Mouse (Mus musculus): ENCODE measurements around the gene Gatad2a.

The Gatad2a gene

GRCm38 (mm10) chr8:69936050-69936794 is 60.0 kb downstream of the Gatad2a start:
- DNase-seq, result peak; percentile 61 to 72

- no peak for DNase-seq
Measured at GRCm38 (mm10) chr8:69935431-69935830, 60.8 kb downstream of the Gatad2a start.

GRCm38 (mm10) chr8:69934582-69934981 is 61.6 kb downstream of the Gatad2a start:
- no peak for DNase-seq

- no peak for DNase-seq
Measured at GRCm38 (mm10) chr8:69933811-69934210, 62.4 kb downstream of the Gatad2a start.

- DNase-seq, result peak in 1 of 2 experiments; percentile 39
Measured at GRCm38 (mm10) chr8:69926901-69927300, 69.3 kb downstream of the Gatad2a start.

GRCm38 (mm10) chr8:69923986-69924385 is 72.2 kb downstream of the Gatad2a start:
- no peak for DNase-seq

GRCm38 (mm10) chr8:69921141-69921540 is 75.0 kb downstream of the Gatad2a start:
- peak; percentile 59 to 67 for DNase-seq

- peak; percentile 84 to 87 for DNase-seq
Measured at GRCm38 (mm10) chr8:69919876-69920662, 76.1 kb downstream of the Gatad2a start.

GRCm38 (mm10) chr8:69919010-69919409 is 77.2 kb downstream of the Gatad2a start:
- peak; percentile 80 to 82 for DNase-seq

GRCm38 (mm10) chr8:69918506-69918905 is 77.7 kb downstream of the Gatad2a start:
- DNase-seq, result no peak

GRCm38 (mm10) chr8:69915748-69916147 is 80.4 kb downstream of the Gatad2a start:
- no peak for DNase-seq

GRCm38 (mm10) chr8:69914526-69914925 is 81.7 kb downstream of the Gatad2a start:
- DNase-seq, result no peak

GRCm38 (mm10) chr8:69912478-69913074 is 83.6 kb downstream of the Gatad2a start:
- no peak for DNase-seq

GRCm38 (mm10) chr8:69911917-69912316 is 84.3 kb downstream of the Gatad2a start:
- DNase-seq, result no peak

- DNase-seq, result no peak
Measured at GRCm38 (mm10) chr8:69907106-69907505, 89.1 kb downstream of the Gatad2a start.

GRCm38 (mm10) chr8:69906260-69906659 is 89.9 kb downstream of the Gatad2a start:
- DNase-seq, result no peak

- no peak for DNase-seq
Measured at GRCm38 (mm10) chr8:69904096-69904495, 92.1 kb downstream of the Gatad2a start.

- DNase-seq, result peak; percentile 98 to 99
Measured at GRCm38 (mm10) chr8:69903063-69903542, 93.1 kb downstream of the Gatad2a start.

- DNase-seq, result peak in 1 of 2 experiments; percentile 41
Measured at GRCm38 (mm10) chr8:69902163-69903062, 93.8 kb downstream of the Gatad2a start, which contains the start of the genes Tssk6, Ndufa13 and Yjefn3. Gene Tssk6 (plus strand): TSS chr8:69902184. Gene Ndufa13 (minus strand): TSS chr8:69902558. Gene Yjefn3 (minus strand): TSS chr8:69902712.

- peak; percentile 96 to 98 for DNase-seq
Measured at GRCm38 (mm10) chr8:69901484-69902162, 94.6 kb downstream of the Gatad2a start.

GRCm38 (mm10) chr8:69900895-69901451 is 95.2 kb downstream of the Gatad2a start:
- DNase-seq, result no peak

Measured in kidney, adult 8-10 months (tissue).